Mouse (Mus musculus) megakaryocyte, adult 5-6 weeks (primary cell): ENCODE results near the gene Ldlrad3. TPM values are rescaled to one million over a fixed set of nuclear protein-coding genes. Genes with fewer than 3 reads are reported as not detected.

Experiments
- ATAC-seq: 2 replicates; pipeline ENCODE4 v1.8.0; 2016; ENCODE audit warnings: mild to moderate bottlenecking, inconsistent platforms; ENCODE audit not compliant: poor library complexity, severe bottlenecking
- total RNA-seq, 2 experiments: library from RNA; stranded (forward) in 1 of 2; stranded (reverse) in 1 of 2; fragments of 153-499, 151-499 nt in 1 of 2; fragments of 221-1000, 200-1000 nt in 1 of 2; gene quantifications; 2 replicates each; pipeline versions ENCODE4 v1.2.3 to v1.2.4; 2015 to 2017

Ldlrad3 gene
- total RNA-seq, 2 experiments from 2014 or later, result 55.1 to 65.5 TPM

GRCm38 (mm10) chr2:102009766-102010265 lies 176.4 kb downstream of the Ldlrad3 start:
- ATAC-seq, result no peak

- ATAC-seq, result no peak
Measured at GRCm38 (mm10) chr2:102006143-102006542, 180.0 kb downstream of the Ldlrad3 start.

- ATAC-seq, result no peak
Measured at GRCm38 (mm10) chr2:102005377-102006007, 180.7 kb downstream of the Ldlrad3 start.

- ATAC-seq, result no peak
Measured at GRCm38 (mm10) chr2:102003776-102004264, 182.4 kb downstream of the Ldlrad3 start.

GRCm38 (mm10) chr2:102002974-102003775 lies 183.0 kb downstream of the Ldlrad3 start:
- no peak for ATAC-seq

- peak; percentile 52 for ATAC-seq
Measured at GRCm38 (mm10) chr2:102002408-102002973, 183.7 kb downstream of the Ldlrad3 start.

- no peak for ATAC-seq
Measured at GRCm38 (mm10) chr2:102001661-102002060, 184.5 kb downstream of the Ldlrad3 start.

- ATAC-seq, result no peak
Measured at GRCm38 (mm10) chr2:101998911-101999572, 187.1 kb downstream of the Ldlrad3 start.

- no peak for ATAC-seq
Measured at GRCm38 (mm10) chr2:101997013-101997412, 189.2 kb downstream of the Ldlrad3 start.

- peak; percentile 66 for ATAC-seq
Measured at GRCm38 (mm10) chr2:101992574-101993310, 193.4 kb downstream of the Ldlrad3 start.

GRCm38 (mm10) chr2:101991726-101992125 lies 194.5 kb downstream of the Ldlrad3 start:
- ATAC-seq, result peak; percentile 55

- no peak for ATAC-seq
Measured at GRCm38 (mm10) chr2:101986344-101987087, 199.7 kb downstream of the Ldlrad3 start.

GRCm38 (mm10) chr2:101983853-101984543 lies 202.2 kb downstream of the Ldlrad3 start:
- ATAC-seq, result no peak

- ATAC-seq, result no peak
Measured at GRCm38 (mm10) chr2:101983082-101983852, 202.9 kb downstream of the Ldlrad3 start.

GRCm38 (mm10) chr2:101981964-101982498 lies 204.2 kb downstream of the Ldlrad3 start:
- no peak for ATAC-seq

GRCm38 (mm10) chr2:101981211-101981610 lies 205.0 kb downstream of the Ldlrad3 start:
- no peak for ATAC-seq

- ATAC-seq, result no peak
Measured at GRCm38 (mm10) chr2:101980456-101980947, 205.7 kb downstream of the Ldlrad3 start.
